Mouse (Mus musculus): ENCODE measurements at regions not wholly inside any gene's neighbourhood (a gene's known extent, or its start where the extent isn't known, plus 50 kb on each side); places are given as distances from the start of the nearest gene placed in this dataset.

- H3K4me2 ChIP-seq (replicated peaks): no peak overlapping the region
- no peak for DNase-seq (ENCODE audit: low spot score)
- no peak overlapping the region for H3K4me3 ChIP-seq (replicated peaks; ENCODE audit: low read length)
- no peaks in the 10 kb centered on the region for H3K9me3 ChIP-seq (ENCODE audit: control insufficient read depth, low read length)
- no peaks in the 10 kb centered on the region for H3K4me1 ChIP-seq (replicated peaks; ENCODE audit: control insufficient read depth, insufficient read depth, low read length)
- no peak overlapping the region for H3K9ac ChIP-seq
- ATAC-seq (ENCODE audit: low FRiP score): no peak
- no peaks in the 10 kb centered on the region for H3K36me3 ChIP-seq (replicated peaks; ENCODE audit: control insufficient read depth, insufficient read depth)
- WGBS: 90% methylated on average over 3 of the region's 3 CpGs
- no peaks in the 10 kb centered on the region for H3K27me3 ChIP-seq (ENCODE audit: control insufficient read depth, insufficient read depth, low read length)
- no peak overlapping the region for H3K27ac ChIP-seq
These were observed 90.6 kb upstream of the Atxn1 start for GRCm38 (mm10) chr13:46055410-46055809.

DNA sequence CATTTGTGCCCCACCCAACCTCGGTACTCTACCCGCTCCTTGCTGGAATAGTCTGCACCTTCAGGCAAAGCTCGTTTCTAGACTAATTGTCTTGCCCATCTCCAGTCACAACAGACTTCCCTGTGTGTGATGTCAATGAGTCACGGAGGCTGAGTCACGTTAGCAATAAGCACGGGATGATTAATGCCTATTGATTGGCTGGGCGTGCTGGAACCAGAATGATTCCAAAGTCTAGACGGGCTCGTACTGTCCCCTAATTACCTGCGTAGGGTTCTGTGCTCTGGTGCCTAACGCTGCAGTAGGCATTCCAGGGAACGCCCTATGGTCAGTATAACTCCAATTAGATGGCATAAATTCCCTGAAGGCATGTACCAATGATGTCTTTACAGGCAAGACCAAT is 78.8 kb upstream of the Atxn1 start:
- Histone ChIP-seq H3K27me3 (ENCODE audit: control insufficient read depth, insufficient read depth, low read length) (no peaks in the 10 kb centered on the region), H3K9me3 (ENCODE audit: control insufficient read depth, low read length) (no peaks in the 10 kb centered on the region), H3K9ac (no peak overlapping the region), H3K4me1 (replicated peaks; ENCODE audit: control insufficient read depth, insufficient read depth, low read length) (no peaks in the 10 kb centered on the region), H3K36me3 (replicated peaks; ENCODE audit: control insufficient read depth, insufficient read depth) (no peaks in the 10 kb centered on the region), H3K27ac (no peak overlapping the region), H3K4me3 (replicated peaks; ENCODE audit: low read length) (no peak overlapping the region), H3K4me2 (replicated peaks) (no peak overlapping the region)
- DNase-seq (ENCODE audit: low spot score) (no peak), ATAC-seq (ENCODE audit: low FRiP score) (no peak)
- WGBS: 66% methylated on average over 12 of the region's 12 CpGs

- Histone ChIP-seq H3K9ac (no peak overlapping the region), H3K36me3 (replicated peaks; ENCODE audit: control insufficient read depth, insufficient read depth) (no peaks in the 10 kb centered on the region), H3K4me1 (replicated peaks; ENCODE audit: control insufficient read depth, insufficient read depth, low read length) (no peaks in the 10 kb centered on the region), H3K4me2 (replicated peaks) (no peak overlapping the region), H3K27me3 (ENCODE audit: control insufficient read depth, insufficient read depth, low read length) (no peaks in the 10 kb centered on the region), H3K27ac (no peak overlapping the region), H3K4me3 (replicated peaks; ENCODE audit: low read length) (no peak overlapping the region), H3K9me3 (ENCODE audit: control insufficient read depth, low read length) (no peaks in the 10 kb centered on the region)
- no peak for ATAC-seq (ENCODE audit: low FRiP score)
- DNase-seq (ENCODE audit: low spot score): no peak
- 50% methylated on average over 10 of the region's 10 CpGs for WGBS
These were observed 78.2 kb upstream of the Atxn1 start for GRCm38 (mm10) chr13:46043016-46043415.

GRCm38 (mm10) chr13:46042224-46042623 is 77.4 kb upstream of the Atxn1 start:
- Histone ChIP-seq H3K27me3 (ENCODE audit: control insufficient read depth, insufficient read depth, low read length) (no peaks in the 10 kb centered on the region), H3K36me3 (replicated peaks; ENCODE audit: control insufficient read depth, insufficient read depth) (no peaks in the 10 kb centered on the region), H3K9me3 (ENCODE audit: control insufficient read depth, low read length) (no peaks in the 10 kb centered on the region), H3K4me2 (replicated peaks) (no peak overlapping the region), H3K4me1 (replicated peaks; ENCODE audit: control insufficient read depth, insufficient read depth, low read length) (no peaks in the 10 kb centered on the region), H3K27ac (no peak overlapping the region), H3K4me3 (replicated peaks; ENCODE audit: low read length) (no peak overlapping the region), H3K9ac (no peak overlapping the region)
- 86% methylated on average over 8 of the region's 8 CpGs for WGBS
- DNase-seq (ENCODE audit: low spot score) (no peak), ATAC-seq (ENCODE audit: low FRiP score) (no peak)

GRCm38 (mm10) chr13:46041475-46041874 is 76.7 kb upstream of the Atxn1 start:
- Histone ChIP-seq H3K4me1 (replicated peaks; ENCODE audit: control insufficient read depth, insufficient read depth, low read length) (no peaks in the 10 kb centered on the region), H3K27me3 (ENCODE audit: control insufficient read depth, insufficient read depth, low read length) (no peaks in the 10 kb centered on the region), H3K4me2 (replicated peaks) (no peak overlapping the region), H3K9me3 (ENCODE audit: control insufficient read depth, low read length) (no peaks in the 10 kb centered on the region), H3K36me3 (replicated peaks; ENCODE audit: control insufficient read depth, insufficient read depth) (no peaks in the 10 kb centered on the region), H3K9ac (no peak overlapping the region), H3K4me3 (replicated peaks; ENCODE audit: low read length) (no peak overlapping the region), H3K27ac (no peak overlapping the region)
- no peak for ATAC-seq (ENCODE audit: low FRiP score)
- WGBS: 75% methylated on average over 4 of the region's 4 CpGs
- DNase-seq (ENCODE audit: low spot score): no peak

GRCm38 (mm10) chr13:46040062-46040461 is 75.3 kb upstream of the Atxn1 start:
- Histone ChIP-seq H3K4me2 (replicated peaks) (no peak overlapping the region), H3K4me3 (replicated peaks; ENCODE audit: low read length) (no peak overlapping the region), H3K9ac (no peak overlapping the region), H3K27ac (no peak overlapping the region), H3K9me3 (ENCODE audit: control insufficient read depth, low read length) (no peaks in the 10 kb centered on the region), H3K36me3 (replicated peaks; ENCODE audit: control insufficient read depth, insufficient read depth) (no peaks in the 10 kb centered on the region), H3K27me3 (ENCODE audit: control insufficient read depth, insufficient read depth, low read length) (no peaks in the 10 kb centered on the region), H3K4me1 (replicated peaks; ENCODE audit: control insufficient read depth, insufficient read depth, low read length) (no peaks in the 10 kb centered on the region)
- 70% methylated on average over 5 of the region's 5 CpGs for WGBS
- DNase-seq (ENCODE audit: low spot score) (no peak), ATAC-seq (ENCODE audit: low FRiP score) (no peak)

GRCm38 (mm10) chr13:46038441-46039331 is 73.9 kb upstream of the Atxn1 start:
- DNase-seq (ENCODE audit: low spot score): no peak
- Histone ChIP-seq H3K27me3 (ENCODE audit: control insufficient read depth, insufficient read depth, low read length) (no peaks in the 10 kb centered on the region), H3K9me3 (ENCODE audit: control insufficient read depth, low read length) (no peaks in the 10 kb centered on the region), H3K36me3 (replicated peaks; ENCODE audit: control insufficient read depth, insufficient read depth) (no peaks in the 10 kb centered on the region), H3K27ac (0 out of 2 replicates have a peak overlapping the region, but pooled peaks have one; percentile 10), H3K4me3 (replicated peaks; ENCODE audit: low read length) (no peak overlapping the region), H3K4me2 (replicated peaks) (no peak overlapping the region), H3K9ac (no peak overlapping the region), H3K4me1 (replicated peaks; ENCODE audit: control insufficient read depth, insufficient read depth, low read length) (no peaks in the 10 kb centered on the region)
- 14% methylated on average over 10 of the region's 10 CpGs for WGBS
- ATAC-seq (ENCODE audit: low FRiP score): no peak

DNA sequence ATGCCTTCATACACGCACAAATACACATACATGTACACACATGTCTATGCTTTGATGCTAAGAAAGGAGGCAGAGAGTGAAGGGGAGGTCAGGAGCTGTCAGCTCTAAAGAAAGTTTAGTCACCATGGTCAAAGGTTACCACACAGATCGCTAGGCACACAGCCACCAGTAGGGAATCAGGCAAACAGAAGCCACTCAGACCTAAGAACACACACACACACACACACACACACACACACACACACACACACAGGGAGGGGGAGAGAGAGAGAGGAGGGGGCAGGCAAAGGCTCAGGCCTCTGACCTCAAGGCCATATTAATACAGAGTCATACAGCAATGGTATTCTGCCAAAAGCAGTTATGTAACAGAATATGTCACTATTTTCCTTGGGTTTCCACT is 67.5 kb upstream of the Atxn1 start:
- no peak for ATAC-seq (ENCODE audit: low FRiP score)
- H3K27me3 ChIP-seq (ENCODE audit: control insufficient read depth, insufficient read depth, low read length): no peaks in the 10 kb centered on the region
- H3K4me2 ChIP-seq (replicated peaks): no peak overlapping the region
- no peak for DNase-seq (ENCODE audit: low spot score)
- no peak overlapping the region for H3K27ac ChIP-seq
- H3K9ac ChIP-seq: no peak overlapping the region
- H3K9me3 ChIP-seq (ENCODE audit: control insufficient read depth, low read length): no peaks in the 10 kb centered on the region
- no peak overlapping the region for H3K4me3 ChIP-seq (replicated peaks; ENCODE audit: low read length)
- H3K36me3 ChIP-seq (replicated peaks; ENCODE audit: control insufficient read depth, insufficient read depth): no peaks in the 10 kb centered on the region
- 71% methylated on average over 2 of the region's 2 CpGs for WGBS
- no peaks in the 10 kb centered on the region for H3K4me1 ChIP-seq (replicated peaks; ENCODE audit: control insufficient read depth, insufficient read depth, low read length)

DNA sequence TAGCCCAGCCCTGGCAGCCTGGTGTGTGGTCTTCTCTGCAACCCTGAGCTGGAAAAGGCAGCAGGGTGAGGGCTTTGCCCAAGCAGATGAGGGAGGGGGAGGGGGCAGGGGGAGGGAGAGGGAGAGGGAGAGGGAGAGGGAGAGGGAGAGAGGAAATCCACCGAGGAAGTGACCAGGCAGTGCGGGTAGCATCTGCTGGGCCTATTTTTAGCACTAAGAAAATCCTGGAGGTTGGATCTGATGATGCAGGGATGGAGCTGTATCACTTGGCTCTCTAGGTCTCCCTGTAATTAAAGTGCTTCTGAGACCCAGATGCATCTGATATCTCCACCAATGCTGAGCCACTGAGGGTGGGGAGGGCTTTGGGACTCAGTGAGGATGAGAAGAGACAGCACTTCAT is 61.2 kb upstream of the Atxn1 start:
- no peak for DNase-seq (ENCODE audit: low spot score)
- Histone ChIP-seq H3K4me1 (replicated peaks; ENCODE audit: control insufficient read depth, insufficient read depth, low read length) (peaks cover 19% of the 10 kb centered on the region), H3K9me3 (ENCODE audit: control insufficient read depth, low read length) (no peaks in the 10 kb centered on the region), H3K27me3 (ENCODE audit: control insufficient read depth, insufficient read depth, low read length) (no peaks in the 10 kb centered on the region), H3K36me3 (replicated peaks; ENCODE audit: control insufficient read depth, insufficient read depth) (no peaks in the 10 kb centered on the region), H3K27ac (no peak overlapping the region), H3K4me2 (replicated peaks) (no peak overlapping the region), H3K4me3 (replicated peaks; ENCODE audit: low read length) (no peak overlapping the region), H3K9ac (no peak overlapping the region)
- no peak for ATAC-seq (ENCODE audit: low FRiP score)
- WGBS: 28% methylated on average over 2 of the region's 2 CpGs
